Mouse (Mus musculus) left cerebral cortex, postnatal 4 days (tissue): ENCODE measurements around the gene Rpusd3. TPM values are rescaled to one million over a fixed set of nuclear protein-coding genes. Genes with fewer than 3 reads are reported as not detected.
A peak's percentile ranks its signal among the peaks of the same experiment; 100 is the strongest.

ENCODE experiments used
- DNase-seq: peaks from one replicate; pipeline ENCODE4 v3.0.0-alpha.2; 2022
- intact Hi-C: fragments of 180-260 bp; cut with DNase I; formaldehyde crosslinking; loops from one replicate; pipeline ENCODE4 v1.15.1; 2025
- total RNA-seq, 2 experiments: library from RNA; stranded (reverse); gene quantifications; 2 replicates each; pipeline ENCODE4 v1.2.3; 2021

Rpusd3 gene
- total RNA-seq, 2 experiments from 2014 or later: 14.4 to 15.2 TPM

DNA sequence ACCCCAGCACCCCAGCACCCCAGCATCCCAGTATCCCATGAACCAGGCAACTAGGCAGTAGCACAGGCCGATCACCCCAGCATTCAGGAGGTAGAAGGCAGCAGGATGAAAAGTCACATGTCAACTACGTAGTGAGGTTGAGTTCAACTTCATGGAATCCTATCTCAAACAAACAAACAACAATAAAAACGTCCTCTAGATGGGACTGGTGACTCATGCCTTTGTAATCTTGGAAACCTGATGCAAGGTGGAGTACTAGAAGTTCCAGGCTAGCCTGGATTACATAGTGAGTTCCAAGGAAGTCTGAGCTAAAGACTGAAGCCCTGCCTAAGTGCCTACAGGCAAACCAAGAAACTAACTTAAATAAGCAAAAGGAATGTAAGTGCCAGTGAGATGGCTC is 11.7 kb upstream of the Rpusd3 start:
- DNase-seq: no peak
- intact Hi-C loops: no loop called here

GRCm38 (mm10) chr6:113429965-113430364 is 10.8 kb upstream of the Rpusd3 start:
- DNase-seq: no peak
- intact Hi-C loops: no loop called here

- no peak for DNase-seq
- intact Hi-C loops: no loop called here
Measured at GRCm38 (mm10) chr6:113428006-113428405, 8.9 kb upstream of the Rpusd3 start.

DNA sequence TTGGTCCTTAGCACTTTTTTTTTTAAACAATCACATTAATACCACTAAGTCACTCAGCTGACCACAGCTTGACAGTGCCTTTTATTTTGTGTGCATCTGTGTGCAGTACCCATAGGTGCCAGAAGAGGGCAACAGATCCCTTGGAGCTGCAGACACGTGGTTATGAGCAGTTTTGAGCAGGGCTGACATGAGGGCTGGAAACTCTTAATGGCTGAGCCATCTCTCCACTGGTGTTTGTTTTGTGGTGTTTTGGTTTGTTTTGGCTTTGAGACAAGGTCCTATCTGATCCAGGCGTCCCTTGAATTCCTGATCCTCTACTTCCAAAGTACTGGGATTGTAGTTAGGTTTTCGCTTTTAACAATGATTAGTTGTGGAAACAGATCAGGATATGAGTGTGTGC is 8.3 kb upstream of the Rpusd3 start:
- intact Hi-C loops: no loop called here
- DNase-seq: peak; percentile 58

DNA sequence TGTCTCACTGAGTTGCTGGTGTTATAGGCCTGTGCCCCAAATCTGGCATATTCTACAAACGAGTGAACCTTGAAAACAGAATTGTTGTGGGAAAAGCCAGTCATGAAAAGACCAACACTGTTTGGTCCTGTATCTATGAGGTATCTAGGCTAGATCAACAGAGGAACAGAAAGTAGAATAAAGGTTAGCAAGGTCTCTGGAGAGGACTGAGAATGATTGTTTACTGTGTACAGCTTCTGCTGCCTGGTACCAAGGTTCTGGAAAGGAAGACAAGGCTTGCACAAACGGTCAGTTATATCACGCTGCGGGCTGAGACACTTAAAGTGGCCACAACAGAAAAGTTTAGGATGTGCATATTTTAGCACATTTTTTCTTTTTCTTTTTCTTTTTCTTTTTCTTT is 7.6 kb upstream of the Rpusd3 start:
- intact Hi-C loops: no loop called here
- DNase-seq: no peak

GRCm38 (mm10) chr6:113424187-113424586 is 5.0 kb upstream of the Rpusd3 start:
- intact Hi-C loops: no loop called here
- DNase-seq: no peak

- intact Hi-C loops: no loop called here
- DNase-seq: no peak
Measured at GRCm38 (mm10) chr6:113423000-113423399, 3.9 kb upstream of the Rpusd3 start.

GRCm38 (mm10) chr6:113418441-113419198 is 520 bp downstream of the Rpusd3 start:
- peak; percentile 22 for DNase-seq
- intact Hi-C loops: no loop called here

DNA sequence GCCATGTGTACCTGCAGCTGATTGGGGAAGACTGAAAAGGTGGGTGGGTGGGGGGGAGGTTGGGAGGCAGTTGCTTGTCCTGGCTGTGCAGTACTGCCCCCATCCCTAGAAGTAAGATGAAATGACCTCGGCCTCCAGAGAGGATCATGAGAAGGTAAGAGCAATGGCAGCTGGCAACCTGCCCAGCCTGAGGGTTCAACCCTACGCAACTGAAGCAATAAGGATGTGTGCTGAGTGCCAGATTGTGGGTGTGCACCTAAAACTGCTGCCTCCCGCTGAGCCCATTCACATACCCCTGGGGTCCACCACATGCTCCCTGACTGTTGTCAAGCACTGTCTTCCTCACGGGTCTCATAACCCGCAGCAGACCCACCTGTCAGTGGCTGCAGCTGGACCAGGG is 2.7 kb downstream of the Rpusd3 start:
- DNase-seq: no peak
- intact Hi-C loops: no loop called here

DNA sequence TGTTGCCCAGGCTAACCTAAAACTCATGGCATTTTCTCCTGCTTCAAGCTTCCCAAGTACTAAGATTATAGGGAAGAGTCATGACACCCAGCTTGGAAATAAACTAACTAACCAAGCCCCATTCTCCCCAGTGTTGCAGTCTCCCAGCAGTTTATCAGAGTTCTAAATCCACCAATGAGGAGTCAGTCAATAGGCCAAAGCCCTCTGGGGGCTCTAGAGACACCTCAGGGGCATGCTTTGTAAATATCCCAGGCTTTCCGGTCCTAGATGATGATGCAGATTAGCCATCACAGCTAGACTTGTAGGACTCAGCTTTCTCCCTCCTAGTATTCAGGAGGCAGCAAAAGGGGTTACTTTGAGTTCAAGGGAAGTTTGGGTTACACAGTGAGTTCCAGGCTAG is 9.1 kb downstream of the Rpusd3 start:
- DNase-seq: no peak
- intact Hi-C loops: no loop called here

GRCm38 (mm10) chr6:113406683-113407082 is 12.5 kb downstream of the Rpusd3 start:
- intact Hi-C loops: no loop called here
- no peak for DNase-seq

DNA sequence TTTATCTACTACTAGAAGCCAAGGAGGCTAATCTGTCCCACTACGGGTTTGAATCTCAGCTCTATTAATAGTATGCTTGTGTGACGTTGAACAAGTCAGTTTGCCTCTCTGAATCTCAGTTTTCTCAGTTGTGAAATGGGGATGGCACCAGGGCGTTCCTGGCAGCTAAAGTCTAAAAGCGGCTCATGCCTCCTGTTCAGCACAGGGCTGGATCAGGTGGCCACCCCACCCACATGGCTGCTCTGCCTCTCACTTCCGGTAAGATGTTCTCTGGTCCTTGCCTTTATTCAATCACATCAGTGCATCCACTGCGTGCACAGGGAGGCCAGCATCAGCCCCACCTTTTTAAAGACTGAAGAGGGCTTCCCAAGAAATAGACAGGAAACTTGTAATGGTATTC is 13.7 kb downstream of the Rpusd3 start:
- intact Hi-C loops: no loop called here
- no peak for DNase-seq

DNA sequence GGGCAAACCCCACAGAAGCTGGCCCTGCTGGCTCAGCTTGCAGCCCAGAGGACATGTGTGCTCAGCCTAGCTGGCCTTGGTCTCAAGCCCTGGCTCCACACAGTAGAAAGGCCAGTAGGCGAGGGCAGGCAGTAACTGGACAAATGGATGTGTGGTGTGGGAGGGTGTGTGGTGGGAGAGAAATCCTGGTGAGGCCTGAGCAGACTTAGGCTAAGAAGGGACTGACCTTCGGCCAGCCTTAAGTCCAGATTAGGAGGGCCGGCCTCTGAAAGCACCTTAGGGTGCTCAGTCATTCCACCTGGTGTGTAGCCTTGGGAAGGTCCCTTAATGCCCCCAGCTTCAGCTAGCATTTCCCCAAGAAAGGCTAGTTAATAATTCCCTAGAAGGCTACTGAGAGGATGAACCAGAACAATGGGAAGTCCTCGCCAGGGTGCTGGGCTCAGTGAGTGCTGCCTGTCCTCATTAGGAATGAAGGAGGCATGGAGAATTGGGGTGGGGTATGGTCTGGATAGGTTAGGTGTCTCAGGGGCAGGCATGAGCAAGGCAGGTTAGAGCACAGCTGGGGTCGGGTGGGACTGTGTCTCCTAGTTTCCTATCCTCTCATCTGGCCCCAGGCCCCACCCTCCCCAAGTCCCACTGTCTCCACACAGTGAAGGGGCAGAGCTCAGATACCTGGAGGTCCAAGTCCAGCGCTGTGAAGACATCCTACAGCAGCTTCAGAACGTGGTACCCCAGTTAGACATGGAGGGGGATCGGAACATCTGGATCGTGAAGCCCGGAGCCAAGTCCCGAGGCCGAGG is 14.3 kb downstream of the Rpusd3 start:
- DNase-seq: no peak
- intact Hi-C loops: no loop called here

- intact Hi-C loops: no loop called here
- no peak for DNase-seq
Measured at GRCm38 (mm10) chr6:113402094-113402493, 17.0 kb downstream of the Rpusd3 start.

GRCm38 (mm10) chr6:113396270-113397030 is 22.7 kb downstream of the Rpusd3 start:
- intact Hi-C loops: no loop called here
- DNase-seq: no peak

DNA sequence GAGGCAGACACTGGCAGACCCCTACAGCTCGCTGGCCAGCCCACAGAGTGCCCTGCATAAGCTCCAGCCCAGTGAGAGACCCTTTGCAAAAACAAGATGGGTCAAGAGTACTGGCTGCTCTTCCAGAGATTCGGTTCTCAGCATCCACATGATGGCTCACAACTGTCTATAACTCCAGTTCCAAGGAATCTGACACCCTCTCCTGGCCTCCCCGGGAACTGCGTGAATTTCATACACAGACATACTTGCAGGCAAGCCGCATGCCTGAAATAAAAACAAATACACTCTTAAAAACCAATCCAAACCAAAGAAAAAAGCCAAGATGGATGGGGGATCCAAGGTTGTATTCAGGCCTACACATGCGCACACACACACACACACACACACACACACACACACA is 23.6 kb downstream of the Rpusd3 start:
- no peak for DNase-seq
- intact Hi-C loops: no loop called here

- intact Hi-C loops: no loop called here
Measured at GRCm38 (mm10) chr6:113394811-113395210, 24.3 kb downstream of the Rpusd3 start.

GRCm38 (mm10) chr6:113393951-113394350 is 25.2 kb downstream of the Rpusd3 start:
- intact Hi-C loops: no loop called here
- no peak for DNase-seq

More at GRCm38 (mm10) chr6:113394811-113395210, 24.3 kb downstream of the Rpusd3 start:
- no peak for DNase-seq

GRCm38 (mm10) chr6:113392387-113393071 is 26.6 kb downstream of the Rpusd3 start:
- DNase-seq: peak; percentile 64
- intact Hi-C loops: no loop called here

- DNase-seq: no peak
- intact Hi-C loops: no loop called here
Measured at GRCm38 (mm10) chr6:113392015-113392386, 27.1 kb downstream of the Rpusd3 start.

- DNase-seq: no peak
- intact Hi-C loops: no loop called here
Measured at GRCm38 (mm10) chr6:113390715-113391114, 28.4 kb downstream of the Rpusd3 start.
